Mouse (Mus musculus) cerebellum, postnatal 36 days (tissue): Measurements from ENCODE around the gene Loxl3.

ENCODE experiments used
- DNase-seq, 2 experiments: peaks; one replicate each; pipeline ENCODE4 v3.0.0; 2021 to 2022; ENCODE audit warnings: mixed read lengths in 2 of 2

Gene Loxl3

DNA sequence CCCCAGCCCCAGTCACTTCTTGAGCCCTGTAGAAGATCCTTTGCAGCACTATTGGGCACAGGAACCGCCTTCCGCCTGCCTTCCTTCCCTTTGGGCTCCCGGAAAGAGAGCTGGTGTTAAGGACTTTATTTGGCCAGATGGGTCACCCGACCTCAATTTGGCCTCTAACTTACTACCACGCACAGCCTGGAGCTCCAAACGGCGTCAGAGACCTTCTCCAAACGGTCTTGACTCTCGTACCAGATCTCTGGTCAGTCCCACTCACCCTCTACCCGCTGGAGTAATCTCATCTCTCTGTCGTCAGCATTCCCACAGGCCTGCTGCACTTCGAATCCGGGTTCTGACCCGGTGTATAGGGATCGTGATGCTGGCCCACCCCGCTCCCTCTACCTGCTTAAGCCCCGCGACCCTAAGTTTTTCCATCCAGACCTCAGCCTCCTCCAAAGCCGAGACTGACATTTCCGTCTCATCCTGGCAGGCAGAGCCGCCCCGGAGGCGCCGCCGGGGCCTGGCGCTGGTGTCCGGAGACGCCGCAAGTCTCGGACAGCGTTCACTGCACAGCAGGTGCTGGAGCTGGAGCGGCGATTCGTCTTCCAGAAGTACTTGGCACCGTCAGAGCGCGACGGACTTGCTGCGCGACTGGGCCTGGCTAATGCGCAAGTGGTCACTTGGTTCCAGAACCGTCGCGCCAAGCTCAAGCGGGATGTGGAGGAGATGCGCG is 53.4 kb downstream of the Loxl3 start:
- no peak for DNase-seq

DNA sequence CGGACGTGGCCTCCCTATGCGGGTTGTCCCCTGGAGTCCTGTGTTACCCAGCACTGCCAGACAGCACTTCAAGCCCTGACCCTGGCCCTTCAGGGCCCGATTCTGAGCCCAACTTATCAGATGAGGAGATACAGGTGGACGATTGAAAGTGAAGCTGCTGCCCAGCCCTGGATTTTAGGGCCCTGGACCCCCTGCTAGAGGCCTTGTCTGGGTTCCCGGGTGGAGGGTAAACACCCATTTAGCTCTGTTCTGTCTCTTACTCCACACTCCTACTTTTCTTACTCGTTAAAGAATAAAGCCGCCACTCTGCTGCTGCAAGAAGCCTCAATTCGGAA is 53.9 kb downstream of the Loxl3 start:
- no peak for DNase-seq

DNA sequence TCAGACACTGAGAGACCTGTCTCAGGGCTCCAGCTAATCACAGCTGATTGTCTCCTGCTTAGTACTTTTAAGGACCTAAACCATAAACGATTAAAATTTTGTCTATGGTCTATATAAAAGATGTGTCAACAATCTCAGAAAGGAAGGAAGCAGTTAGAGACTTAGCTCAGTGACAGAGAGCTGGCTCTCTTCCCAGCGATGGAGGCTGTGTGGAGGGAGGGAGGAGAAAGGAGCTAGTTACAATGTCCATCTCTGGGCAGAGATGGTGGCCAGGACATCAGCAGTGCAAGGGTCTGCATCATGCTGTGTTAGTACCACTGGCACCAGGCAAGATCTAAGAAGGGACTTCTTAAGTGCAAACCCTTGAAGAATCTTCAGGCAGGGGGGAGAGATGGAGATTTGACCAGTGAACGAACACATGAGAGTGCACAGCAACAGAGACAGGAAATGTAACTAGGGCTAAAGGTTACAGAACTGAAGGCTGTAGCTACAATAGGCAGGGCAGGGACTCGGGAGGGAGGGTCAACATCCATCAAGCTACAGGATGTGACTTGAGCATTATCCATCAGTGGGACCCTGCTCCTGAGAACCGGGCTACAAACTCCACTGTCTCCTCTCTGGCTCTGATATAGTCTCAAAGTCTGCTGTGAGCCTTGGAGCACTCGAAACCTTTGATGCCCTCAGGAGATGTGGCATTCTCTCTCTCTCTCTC is 58.6 kb downstream of the Loxl3 start:
- DNase-seq = no peak

DNA sequence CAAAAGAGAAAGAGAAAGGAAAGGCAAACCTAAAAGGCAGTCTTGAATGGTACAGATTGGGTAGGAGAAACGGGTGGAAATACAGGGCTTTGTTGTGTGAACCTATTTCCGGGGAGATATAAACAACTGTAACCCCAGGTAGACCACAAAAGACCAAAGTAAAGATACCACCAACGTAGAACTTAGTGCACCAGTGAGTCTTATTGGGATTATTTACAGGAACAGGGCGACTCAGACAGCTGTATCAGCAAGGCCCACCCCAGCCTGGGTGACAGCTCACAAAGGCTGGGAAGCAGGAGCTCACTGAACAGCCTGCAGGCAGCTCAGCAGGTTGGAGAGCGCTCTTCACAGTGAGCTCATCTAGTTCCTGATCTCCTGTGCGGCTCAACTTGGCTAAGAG is 62.0 kb downstream of the Loxl3 start:
- no peak for DNase-seq

DNA sequence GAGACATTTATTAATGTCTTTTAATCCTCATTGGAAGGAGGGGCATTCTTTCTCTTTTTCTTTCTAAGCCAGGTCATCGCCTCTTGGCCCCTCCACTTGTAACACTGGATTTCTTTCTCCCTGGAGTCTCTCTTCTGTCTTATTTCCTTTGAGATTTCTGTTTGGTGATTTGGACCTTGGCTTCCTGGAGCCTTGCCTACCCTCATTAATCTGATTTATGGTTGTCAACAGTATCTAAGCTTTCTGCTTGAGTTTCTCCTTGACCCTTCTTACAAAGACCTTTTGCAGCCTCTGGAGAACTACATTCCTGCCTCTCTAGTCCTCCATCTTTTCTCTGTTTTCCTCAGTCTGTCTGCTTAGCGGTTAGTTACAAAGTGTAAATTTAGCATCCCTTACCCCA is 64.4 kb downstream of the Loxl3 start:
- no peak for DNase-seq

DNA sequence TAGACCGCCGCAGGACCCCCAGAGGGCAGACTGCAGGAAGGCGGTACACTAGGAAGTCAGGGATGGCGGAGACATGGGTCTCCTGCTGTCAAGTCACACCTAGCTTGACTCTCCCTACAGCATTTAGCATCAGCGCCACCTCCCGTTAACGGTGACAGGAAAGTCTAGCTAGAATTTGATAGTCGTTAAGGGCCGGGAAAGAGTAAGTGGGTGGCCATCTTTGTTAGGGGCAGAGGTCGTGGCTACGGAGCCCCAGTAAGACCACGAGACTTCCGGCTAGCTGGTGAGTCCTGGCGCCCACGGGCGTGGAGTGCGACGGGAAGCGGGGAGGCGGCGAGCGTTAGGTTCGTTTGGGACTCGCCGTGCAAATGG is 67.3 kb downstream of the Loxl3 start, which contains the start of the genes Ccdc142 and Gm42688:
Ccdc142 (plus strand) TSS at position 286 of the 372 bp plus-strand sequence.
Gm42688 (plus strand) TSS at position 302 of the 372 bp plus-strand sequence.
- peak; percentile 90 to 94 for DNase-seq

DNA sequence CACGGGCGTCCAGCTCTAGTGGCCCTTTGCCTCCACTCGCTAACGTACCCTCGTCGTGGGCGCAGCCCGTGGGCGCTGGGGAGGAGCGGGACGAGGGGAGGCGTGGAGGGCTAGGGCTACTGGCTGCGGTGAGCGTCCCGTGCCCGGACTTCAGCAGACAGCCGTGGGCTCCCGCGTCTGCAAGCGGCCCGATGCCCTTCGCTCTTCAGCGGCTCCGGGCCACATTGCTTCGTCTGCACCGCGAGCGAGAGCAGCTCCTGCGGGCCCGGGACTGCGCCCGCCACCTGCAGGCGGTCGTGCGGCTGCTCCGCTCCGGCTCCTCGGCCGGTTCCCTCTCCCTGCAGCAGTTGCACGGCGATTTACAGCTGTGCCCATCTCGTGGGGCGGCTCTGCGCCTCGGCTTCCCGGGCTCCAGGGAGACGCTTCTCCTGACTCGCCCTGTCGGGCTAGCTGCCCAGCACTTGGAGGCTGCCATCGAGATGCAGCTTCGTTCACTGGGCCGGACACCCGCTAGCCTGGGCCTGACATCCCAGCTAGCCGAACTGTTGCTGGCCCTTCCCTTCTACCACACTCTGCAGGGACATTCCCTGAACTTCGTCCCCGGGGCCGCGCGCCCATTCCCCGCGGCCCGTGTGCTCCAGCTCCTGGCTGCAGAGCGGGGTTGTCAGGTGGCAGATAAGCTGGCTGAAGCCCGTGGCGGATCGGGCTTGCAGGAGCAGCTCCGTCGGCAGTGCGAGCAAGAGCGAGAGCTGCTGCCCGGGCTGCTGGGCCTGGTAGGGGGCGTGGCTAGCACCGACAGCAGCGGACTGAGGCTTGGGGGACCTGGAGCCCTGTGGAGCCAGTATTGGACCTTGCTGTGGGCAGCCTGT is 67.9 kb downstream of the Loxl3 start:
- DNase-seq = peak; percentile 41 to 59
